Mouse (Mus musculus): ENCODE measurements around the gene Gm12845.

GRCm38 (mm10) chr4:117737559-117737958, 13.3 kb downstream of the Gm12845 start:
- TF ChIP-seq CTCF (IDR thresholded peaks at IDR 0.05; ENCODE audit: low read depth) (peak; percentile 12; the same call in 1 of the 2 replicates), EP300 (IDR thresholded peaks at IDR 0.05; ENCODE audit: low read depth) (no peak)

All from heart, postnatal 0 days (tissue).